Mouse (Mus musculus): ENCODE measurements around the gene Agap1.

The Agap1 gene

DNA sequence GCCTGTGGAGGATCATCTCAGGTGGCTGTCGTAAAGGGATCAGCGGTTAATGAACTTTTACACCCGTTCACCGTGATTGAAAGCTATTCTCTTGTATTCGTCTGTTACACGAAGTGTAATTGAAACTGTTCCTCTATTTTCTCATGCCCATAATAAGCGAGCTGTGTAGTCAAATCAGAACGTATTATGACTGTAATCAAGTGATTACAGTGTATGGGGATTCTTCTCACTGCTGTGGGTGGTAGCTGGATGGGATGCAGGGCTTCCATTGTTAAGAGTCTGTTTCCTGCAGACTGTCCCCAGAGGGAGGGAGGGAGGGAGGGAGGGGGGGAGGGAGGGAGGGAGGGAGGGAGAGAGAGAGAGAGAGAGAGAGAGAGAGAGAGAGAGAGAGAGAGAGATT, 56.1 kb downstream of the Agap1 start:
- H3K36me3 ChIP-seq (ENCODE audit: control insufficient read depth, insufficient read depth, low read length, poor library complexity, severe bottlenecking) = no peaks in the 10 kb centered on the region
- no peak for DNase-seq (ENCODE audit: low read depth, low spot score)
- no peaks in the 10 kb centered on the region for H3K27me3 ChIP-seq (ENCODE audit: control insufficient read depth, insufficient read depth, low read length, poor library complexity, severe bottlenecking)

DNA sequence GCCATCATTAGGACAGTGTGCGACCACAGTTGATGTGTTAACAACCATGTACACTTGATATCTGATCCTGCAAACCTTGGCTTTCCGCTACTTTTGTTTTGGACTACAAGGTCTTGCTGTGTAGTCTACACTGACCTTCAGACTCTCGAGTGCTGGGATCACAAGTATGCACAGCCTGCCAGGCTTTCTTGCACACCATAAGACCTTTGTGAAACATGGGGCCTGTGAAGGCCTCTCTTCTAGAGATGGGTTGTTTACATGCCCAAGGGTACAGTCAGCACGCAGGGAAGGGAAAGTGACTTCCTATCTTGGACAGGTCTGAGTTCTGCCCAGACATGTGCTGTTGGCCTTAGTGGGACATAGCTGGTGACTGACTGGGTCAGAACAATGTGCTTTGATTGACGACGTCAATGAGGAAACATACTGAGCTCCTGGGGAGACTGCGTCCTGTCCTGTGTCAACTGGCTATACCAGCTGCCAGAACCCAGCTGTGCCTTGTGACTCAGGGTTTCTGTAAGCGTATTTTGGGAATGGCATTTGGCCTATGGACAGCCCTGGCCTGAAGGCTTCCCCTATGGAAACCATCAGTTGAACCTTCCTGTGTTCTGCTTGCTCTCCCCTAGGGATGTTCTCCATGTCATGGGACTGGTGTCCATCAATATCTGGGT, 59.1 kb downstream of the Agap1 start:
- no peaks in the 10 kb centered on the region for H3K27me3 ChIP-seq (ENCODE audit: control insufficient read depth, insufficient read depth, low read length, poor library complexity, severe bottlenecking)
- H3K36me3 ChIP-seq (ENCODE audit: control insufficient read depth, insufficient read depth, low read length, poor library complexity, severe bottlenecking) = no peaks in the 10 kb centered on the region
- no peak for DNase-seq (ENCODE audit: low read depth, low spot score)

DNA sequence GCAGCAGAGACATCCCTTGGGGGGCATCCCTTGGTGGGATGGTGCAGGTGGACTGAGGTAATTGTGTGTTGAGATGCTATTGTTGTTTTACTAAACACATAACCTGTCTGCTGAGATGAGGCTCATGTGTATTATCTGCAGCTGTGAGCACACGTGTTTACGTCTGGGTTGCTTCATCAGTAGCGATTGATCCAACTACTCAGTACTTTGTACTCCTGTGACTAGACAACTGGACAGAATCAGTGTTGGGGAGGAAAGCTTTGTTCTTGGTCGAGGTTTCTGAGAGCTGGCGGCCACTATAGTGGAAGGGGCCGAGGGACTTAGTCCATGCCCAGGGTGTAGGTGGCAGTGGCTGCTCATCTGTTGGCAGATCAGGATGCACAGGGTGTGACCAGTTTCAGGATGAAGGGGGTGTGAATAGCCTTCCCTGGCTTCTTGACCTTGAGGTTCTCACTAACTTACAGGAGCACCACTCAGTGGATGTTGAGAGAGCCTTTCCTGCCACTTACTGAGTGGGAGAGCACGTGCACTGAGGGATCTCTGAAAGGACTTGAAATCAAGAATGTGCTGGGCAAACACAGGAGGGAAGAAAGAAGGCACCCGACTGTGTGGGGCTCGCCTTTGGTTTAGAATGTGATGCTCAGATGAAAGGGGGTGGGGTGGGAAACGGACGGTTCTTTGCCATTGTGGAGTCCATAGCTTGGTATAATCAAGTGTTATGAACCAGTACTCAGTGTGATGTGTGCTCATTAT, 61.4 kb downstream of the Agap1 start:
- no peaks in the 10 kb centered on the region for H3K36me3 ChIP-seq (ENCODE audit: control insufficient read depth, insufficient read depth, low read length, poor library complexity, severe bottlenecking)
- no peak for DNase-seq (ENCODE audit: low read depth, low spot score)

DNA sequence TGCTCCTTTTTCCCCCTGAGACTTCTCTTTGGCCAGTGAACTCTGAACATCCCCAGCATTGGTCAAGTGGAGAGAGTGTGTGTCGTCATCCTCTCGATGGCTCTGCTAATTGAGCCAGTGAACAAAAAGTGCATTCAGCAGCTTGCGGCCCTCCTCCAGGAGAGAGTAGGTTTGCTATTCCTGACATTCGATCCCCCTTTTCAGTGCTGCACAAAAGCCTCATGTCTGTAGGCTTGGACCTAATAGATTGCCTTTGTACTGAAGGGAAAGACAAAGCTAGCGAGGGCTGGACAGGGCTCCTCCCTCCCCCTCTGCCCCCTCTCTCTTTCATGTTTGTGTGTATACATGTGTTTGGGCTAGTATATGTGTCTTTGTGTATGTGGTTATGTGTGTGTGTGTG, 63.2 kb downstream of the Agap1 start:
- Histone ChIP-seq H3K27me3 (ENCODE audit: control insufficient read depth, insufficient read depth, low read length, poor library complexity, severe bottlenecking) (no peaks in the 10 kb centered on the region), H3K36me3 (ENCODE audit: control insufficient read depth, insufficient read depth, low read length, poor library complexity, severe bottlenecking) (no peaks in the 10 kb centered on the region)
- DNase-seq (ENCODE audit: low read depth, low spot score) = no peak

More for the DNA sequence above, 61.4 kb downstream of the Agap1 start:
- H3K27me3 ChIP-seq (ENCODE audit: control insufficient read depth, insufficient read depth, low read length, poor library complexity, severe bottlenecking) = no peaks in the 10 kb centered on the region

DNA sequence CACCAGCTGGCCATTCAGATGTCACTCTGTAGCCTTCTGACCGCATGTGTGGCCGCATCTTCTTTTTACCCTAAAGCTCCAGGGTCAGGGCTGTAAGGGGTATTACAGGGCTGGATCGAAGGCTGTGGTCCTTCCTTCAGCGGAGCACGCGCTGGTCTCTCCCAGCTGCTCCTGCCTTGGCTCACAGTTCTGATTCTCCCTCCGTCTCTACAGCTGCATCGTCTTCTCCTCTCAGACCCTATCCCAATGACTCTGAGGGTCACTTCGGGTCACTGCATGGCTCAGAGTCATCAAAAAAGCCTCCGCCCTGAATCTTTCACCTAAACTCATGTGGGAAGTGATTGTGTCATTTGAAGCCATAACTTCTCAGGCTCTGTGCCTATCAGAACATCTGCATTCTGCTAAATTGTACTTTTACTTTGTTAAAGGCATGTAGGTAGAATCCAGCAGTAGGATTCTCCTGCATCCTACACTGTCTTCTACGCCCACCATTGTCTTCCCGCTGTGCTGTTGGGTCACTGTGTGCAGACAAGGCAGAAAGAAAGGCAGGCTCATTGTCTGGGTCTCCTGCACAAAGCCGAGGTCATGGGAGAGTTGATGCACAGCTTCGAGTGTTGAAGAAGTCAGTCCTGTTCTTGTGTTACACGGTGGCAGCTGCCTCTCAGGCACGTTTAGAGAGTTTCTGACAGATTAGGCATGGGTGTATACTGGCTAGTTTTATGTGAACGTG, 65.5 kb downstream of the Agap1 start:
- DNase-seq (ENCODE audit: low read depth, low spot score) = no peak
- H3K27me3 ChIP-seq (ENCODE audit: control insufficient read depth, insufficient read depth, low read length, poor library complexity, severe bottlenecking) = no peaks in the 10 kb centered on the region
- H3K36me3 ChIP-seq (ENCODE audit: control insufficient read depth, insufficient read depth, low read length, poor library complexity, severe bottlenecking) = no peaks in the 10 kb centered on the region

DNA sequence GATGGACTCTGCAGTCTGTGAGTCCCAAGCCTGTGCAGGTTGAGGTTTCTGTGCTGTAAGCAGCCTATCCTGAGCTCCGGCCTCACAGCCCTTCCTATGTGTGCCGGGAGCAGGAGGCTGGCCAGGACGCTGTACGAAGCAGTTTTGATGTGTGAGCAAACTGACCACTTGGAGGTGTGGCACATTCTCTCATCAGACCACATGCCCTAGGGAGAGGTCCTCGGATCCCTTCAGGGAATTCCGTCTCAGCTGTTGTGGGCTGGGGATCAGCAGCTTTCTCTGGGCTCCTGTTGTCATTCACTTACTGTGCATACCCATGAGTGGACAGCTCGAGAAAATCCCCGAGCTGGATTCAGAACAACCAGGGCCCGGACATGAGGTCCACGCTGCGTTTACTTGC, 66.8 kb downstream of the Agap1 start:
- H3K27me3 ChIP-seq (ENCODE audit: control insufficient read depth, insufficient read depth, low read length, poor library complexity, severe bottlenecking) = no peaks in the 10 kb centered on the region
- no peaks in the 10 kb centered on the region for H3K36me3 ChIP-seq (ENCODE audit: control insufficient read depth, insufficient read depth, low read length, poor library complexity, severe bottlenecking)
- no peak for DNase-seq (ENCODE audit: low read depth, low spot score)

DNA sequence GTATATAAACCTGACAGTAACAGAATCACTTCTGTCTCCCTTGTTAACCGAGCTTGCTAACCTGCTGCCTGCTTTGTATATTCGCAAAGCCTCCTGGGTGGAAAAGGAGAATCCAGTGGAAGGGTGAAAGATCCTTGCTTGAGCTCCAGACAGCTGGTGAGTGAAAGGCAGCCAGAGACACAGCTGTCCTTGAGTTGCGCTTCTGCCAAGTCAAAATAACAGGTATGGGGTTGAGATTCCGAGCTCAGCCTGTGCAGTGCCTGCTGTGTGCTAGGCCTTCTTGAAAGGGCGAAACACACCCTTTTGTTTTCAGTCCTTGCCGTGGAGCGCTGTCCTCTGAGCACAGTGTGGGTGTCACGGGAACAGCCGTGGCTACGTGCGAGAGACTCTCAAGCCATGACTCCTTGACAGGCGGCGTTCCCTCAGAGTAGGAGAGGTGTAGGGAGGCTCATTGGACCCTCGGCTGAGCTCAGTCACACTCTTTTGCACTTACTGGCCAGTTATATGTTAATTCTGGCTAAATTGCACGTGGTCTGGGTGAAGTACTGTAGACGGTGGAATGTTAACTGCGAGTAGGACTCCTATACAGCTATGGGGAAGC, 67.4 kb downstream of the Agap1 start:
- Histone ChIP-seq H3K36me3 (ENCODE audit: control insufficient read depth, insufficient read depth, low read length, poor library complexity, severe bottlenecking) (no peaks in the 10 kb centered on the region), H3K27me3 (ENCODE audit: control insufficient read depth, insufficient read depth, low read length, poor library complexity, severe bottlenecking) (no peaks in the 10 kb centered on the region)
- no peak for DNase-seq (ENCODE audit: low read depth, low spot score)

DNA sequence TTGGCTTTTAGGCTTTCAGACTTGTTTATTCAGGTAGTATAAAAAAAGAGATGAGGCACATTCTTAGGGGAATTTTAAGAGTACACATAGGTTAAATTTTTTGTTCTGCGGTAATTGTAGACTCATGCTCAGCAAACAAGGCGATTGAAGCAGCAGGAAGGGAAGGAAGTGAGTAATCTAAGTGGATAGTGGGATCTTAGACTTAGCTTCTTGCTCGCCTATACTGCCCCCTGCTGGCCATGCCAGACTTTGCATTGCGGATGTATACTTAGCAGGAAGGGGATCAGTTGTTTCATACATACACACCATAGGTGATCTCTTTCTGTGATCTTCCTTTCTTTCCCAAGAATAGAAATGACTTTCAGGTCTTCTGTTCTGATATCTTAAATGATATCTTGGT, 69.8 kb downstream of the Agap1 start:
- no peaks in the 10 kb centered on the region for H3K36me3 ChIP-seq (ENCODE audit: control insufficient read depth, insufficient read depth, low read length, poor library complexity, severe bottlenecking)
- no peaks in the 10 kb centered on the region for H3K27me3 ChIP-seq (ENCODE audit: control insufficient read depth, insufficient read depth, low read length, poor library complexity, severe bottlenecking)
- DNase-seq (ENCODE audit: low read depth, low spot score) = peak; percentile 50

DNA sequence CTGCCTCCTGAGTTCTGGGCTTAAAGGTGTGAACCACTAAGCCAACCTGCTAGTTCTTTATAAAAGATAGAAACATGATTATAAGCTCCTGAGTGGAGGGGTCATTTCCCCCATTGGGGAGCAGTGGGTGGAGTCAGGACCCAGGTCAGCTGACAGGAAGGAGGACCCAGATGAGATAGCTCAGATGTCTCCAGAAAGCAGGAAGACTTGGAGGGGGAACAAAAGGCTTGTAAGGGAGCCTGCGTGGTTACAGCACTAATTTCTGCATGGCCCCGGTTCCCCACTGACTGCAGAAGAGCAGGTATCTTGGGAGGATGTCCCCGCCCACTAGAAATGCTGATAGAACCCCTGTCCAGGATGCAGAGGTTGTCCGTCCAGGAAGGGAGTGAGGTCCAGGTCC, 70.4 kb downstream of the Agap1 start:
- Histone ChIP-seq H3K36me3 (ENCODE audit: control insufficient read depth, insufficient read depth, low read length, poor library complexity, severe bottlenecking) (no peaks in the 10 kb centered on the region), H3K27me3 (ENCODE audit: control insufficient read depth, insufficient read depth, low read length, poor library complexity, severe bottlenecking) (no peaks in the 10 kb centered on the region)
- DNase-seq (ENCODE audit: low read depth, low spot score) = no peak

DNA sequence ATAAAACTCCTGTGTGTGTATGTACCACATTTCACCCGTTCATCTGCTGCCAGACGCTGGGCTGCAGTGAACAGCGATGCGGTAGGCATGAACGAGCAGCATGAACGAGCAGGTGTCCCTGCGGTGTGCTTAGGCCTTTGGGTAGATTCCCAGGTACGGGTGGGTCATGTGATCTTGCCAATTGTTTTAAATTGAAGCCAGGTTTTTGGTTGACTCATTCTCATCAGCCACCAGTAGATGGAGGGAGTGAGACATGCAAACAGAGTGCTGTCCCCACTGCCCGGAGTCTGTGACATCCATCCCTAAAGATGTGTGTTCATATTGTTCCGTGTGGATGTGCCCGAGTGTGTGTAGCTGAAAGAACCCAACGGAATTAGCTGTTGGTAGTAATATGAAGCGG, 71.2 kb downstream of the Agap1 start:
- no peak for DNase-seq (ENCODE audit: low read depth, low spot score)
- Histone ChIP-seq H3K36me3 (ENCODE audit: control insufficient read depth, insufficient read depth, low read length, poor library complexity, severe bottlenecking) (no peaks in the 10 kb centered on the region), H3K27me3 (ENCODE audit: control insufficient read depth, insufficient read depth, low read length, poor library complexity, severe bottlenecking) (no peaks in the 10 kb centered on the region)

DNA sequence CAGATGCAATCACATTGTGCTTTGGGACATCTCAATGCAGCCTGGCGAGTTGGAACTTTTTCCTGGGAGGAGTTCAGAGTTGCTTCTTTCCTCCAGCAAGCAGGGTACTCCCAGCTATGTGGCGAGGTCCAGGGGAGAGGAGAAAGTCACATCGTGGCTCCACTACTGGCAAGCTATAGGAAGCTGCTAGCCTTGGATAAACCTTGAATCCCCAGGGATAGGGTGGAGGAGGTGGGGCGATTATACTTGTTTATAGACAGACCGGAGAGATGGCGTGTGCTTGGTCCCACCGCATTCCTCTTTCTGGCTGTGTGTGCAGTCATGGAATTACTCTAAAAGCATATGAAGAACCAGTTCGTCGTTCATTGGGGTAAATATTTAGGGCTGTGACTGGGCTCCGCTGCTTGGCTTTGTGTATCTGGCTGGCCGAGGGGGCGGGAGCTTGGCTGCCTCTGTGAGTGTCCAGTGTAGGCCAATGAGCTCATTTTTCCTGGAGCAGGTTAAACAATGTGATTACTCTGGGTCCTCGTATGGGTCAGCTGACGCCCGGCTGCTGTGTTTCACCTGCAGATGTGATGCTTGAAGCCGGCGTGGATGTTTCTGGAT, 74.2 kb downstream of the Agap1 start:
- Histone ChIP-seq H3K27me3 (ENCODE audit: control insufficient read depth, insufficient read depth, low read length, poor library complexity, severe bottlenecking) (no peaks in the 10 kb centered on the region), H3K36me3 (ENCODE audit: control insufficient read depth, insufficient read depth, low read length, poor library complexity, severe bottlenecking) (no peaks in the 10 kb centered on the region)
- DNase-seq (ENCODE audit: low read depth, low spot score) = no peak

DNA sequence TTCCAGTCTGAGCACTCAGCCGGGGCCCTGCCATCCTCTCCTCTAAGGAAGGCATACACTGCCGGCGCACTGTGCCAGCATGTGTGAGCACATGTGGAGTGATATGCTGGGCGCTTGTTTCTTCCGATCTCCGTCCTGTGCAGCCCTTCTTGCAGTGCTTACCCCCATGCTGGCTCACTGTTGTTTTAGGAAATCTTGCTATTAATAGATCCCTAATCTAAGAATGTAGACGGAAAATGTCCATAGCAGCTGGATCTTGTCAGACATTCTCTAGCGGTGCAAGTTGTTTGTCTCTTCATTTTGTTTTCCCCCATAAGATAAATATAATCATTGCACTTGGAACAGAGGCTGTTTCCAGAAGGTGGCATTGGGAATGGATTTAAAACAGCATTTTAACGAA, 79.1 kb downstream of the Agap1 start:
- Histone ChIP-seq H3K27me3 (ENCODE audit: control insufficient read depth, insufficient read depth, low read length, poor library complexity, severe bottlenecking) (no peaks in the 10 kb centered on the region), H3K36me3 (ENCODE audit: control insufficient read depth, insufficient read depth, low read length, poor library complexity, severe bottlenecking) (no peaks in the 10 kb centered on the region)
- DNase-seq (ENCODE audit: low read depth, low spot score) = no peak

DNA sequence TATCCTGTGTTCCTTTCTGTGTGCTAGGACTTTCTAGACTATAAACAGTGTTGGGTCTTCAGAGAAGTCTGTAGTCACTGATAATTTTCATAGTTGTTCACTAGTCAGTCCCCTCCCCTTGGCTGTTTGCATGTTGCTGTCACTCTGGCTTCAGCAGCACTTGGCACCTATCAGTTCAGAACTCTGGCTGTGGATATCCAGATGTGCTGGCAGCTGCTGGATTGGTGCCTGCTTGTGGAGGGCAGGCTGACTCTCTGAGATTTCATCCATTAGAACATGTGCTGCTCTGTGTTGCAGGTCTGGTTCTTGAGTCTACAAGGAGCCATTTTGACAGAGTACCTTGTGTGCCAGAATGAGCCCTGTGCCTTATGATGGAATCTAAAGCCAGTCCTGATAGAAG, 80.6 kb downstream of the Agap1 start:
- DNase-seq (ENCODE audit: low read depth, low spot score) = no peak
- H3K36me3 ChIP-seq (ENCODE audit: control insufficient read depth, insufficient read depth, low read length, poor library complexity, severe bottlenecking) = no peaks in the 10 kb centered on the region
- H3K27me3 ChIP-seq (ENCODE audit: control insufficient read depth, insufficient read depth, low read length, poor library complexity, severe bottlenecking) = no peaks in the 10 kb centered on the region

DNA sequence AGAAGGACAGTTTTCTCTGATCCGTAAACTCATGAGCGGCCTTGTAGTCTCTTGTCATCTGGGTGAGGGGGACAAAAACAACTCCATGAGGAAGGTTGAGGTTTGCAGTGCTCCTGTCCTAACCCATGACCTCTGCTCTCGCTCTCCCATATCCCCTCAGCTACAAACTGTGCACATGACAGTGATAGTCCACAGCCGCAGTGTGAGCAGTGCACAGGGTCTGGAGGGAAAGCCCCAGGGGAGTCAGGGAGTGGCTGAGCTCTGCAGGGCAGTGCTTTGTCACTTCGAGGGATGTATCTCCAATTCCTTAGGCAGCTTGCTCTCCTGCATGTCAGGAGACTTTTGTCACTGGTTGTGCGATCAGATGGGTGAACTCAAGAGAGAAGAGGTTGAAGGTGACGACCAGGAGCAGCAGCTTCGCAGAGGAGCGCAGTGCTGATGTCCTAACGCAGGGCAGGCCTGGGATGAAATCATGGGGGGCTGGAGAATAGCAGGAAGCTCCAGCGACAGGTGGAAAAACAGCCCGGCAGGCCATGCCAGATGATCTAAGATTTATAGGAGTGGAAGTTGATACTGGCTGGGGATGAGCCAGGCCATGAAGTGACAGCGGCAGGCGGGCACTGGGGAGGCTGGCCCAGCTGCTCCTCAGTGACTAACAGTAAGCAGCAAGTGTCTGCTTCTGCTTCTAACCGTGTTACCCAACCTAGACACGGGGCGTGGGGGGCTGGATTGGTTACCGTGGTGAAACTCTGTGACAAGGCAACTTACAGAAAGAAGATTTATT, 83.7 kb downstream of the Agap1 start:
- Histone ChIP-seq H3K36me3 (ENCODE audit: control insufficient read depth, insufficient read depth, low read length, poor library complexity, severe bottlenecking) (no peaks in the 10 kb centered on the region), H3K27me3 (ENCODE audit: control insufficient read depth, insufficient read depth, low read length, poor library complexity, severe bottlenecking) (no peaks in the 10 kb centered on the region)
- no peak for DNase-seq (ENCODE audit: low read depth, low spot score)
